Mouse (Mus musculus): ENCODE results near the gene Tnks1bp1. TPM values are rescaled to one million over a fixed set of nuclear protein-coding genes. Genes with fewer than 3 reads are reported as not detected.

Tnks1bp1 gene
- polyA plus RNA-seq, 2 experiments, result 0.75 to 4.4 TPM

DNA sequence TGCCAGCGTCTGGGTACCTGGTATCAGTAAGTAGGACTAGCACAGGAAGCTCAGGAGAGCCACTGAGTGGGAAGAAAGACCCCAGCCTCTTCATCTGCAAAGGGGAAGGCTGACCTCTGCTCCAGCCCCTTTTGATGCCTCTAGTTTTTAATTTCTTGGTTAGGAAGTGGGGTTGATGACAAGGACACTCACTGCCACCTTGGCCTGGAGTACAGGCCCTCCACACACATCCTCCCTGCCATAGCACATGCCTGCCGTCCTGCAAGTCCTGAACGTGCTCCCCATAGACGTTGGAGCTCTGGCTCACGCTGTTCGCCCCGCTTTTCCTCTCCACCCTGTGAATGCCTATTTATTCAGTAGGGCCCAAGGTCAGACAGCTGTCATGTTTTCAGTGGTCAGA is 41.2 kb upstream of the Tnks1bp1 start:
- WGBS (ENCODE audit: insufficient replicate concordance), result 77% methylated on average over 7 of the region's 7 CpGs
- H3K36me3 ChIP-seq (replicated peaks; ENCODE audit: control insufficient read depth, insufficient read depth, low read depth), result no peaks in the 10 kb centered on the region
- H3K4me1 ChIP-seq (replicated peaks; ENCODE audit: control insufficient read depth in 2 of 2, insufficient read depth in 2 of 2, low read length in 1 of 2), result peaks cover 22 to 24% of the 10 kb centered on the region in 2 experiments
- ATAC-seq (ENCODE audit: insufficient read depth), result no peak
- no peak for DNase-seq (ENCODE audit: low read depth in 3 of 3, low spot score in 3 of 3)
- no peaks in the 10 kb centered on the region for H3K27me3 ChIP-seq (ENCODE audit: control insufficient read depth, insufficient read depth, low read length)
- TF ChIP-seq EP300 (IDR thresholded peaks at IDR 0.05; ENCODE audit: low read depth) (no peak), CTCF (IDR thresholded peaks at IDR 0.05; ENCODE audit: low read depth) (no peak)
- H3K9me3 ChIP-seq (ENCODE audit: control insufficient read depth, low read length), result no peaks in the 10 kb centered on the region
- no peak overlapping the region for H3K27ac ChIP-seq
- no peak overlapping the region for H3K4me2 ChIP-seq (ENCODE audit: low read depth)
- no peak overlapping the region for H3K4me3 ChIP-seq (ENCODE audit: insufficient read depth in 1 of 2, low read depth in 2 of 2, low read length in 2 of 2)
- H3K9ac ChIP-seq (replicated peaks), result no peak overlapping the region

DNA sequence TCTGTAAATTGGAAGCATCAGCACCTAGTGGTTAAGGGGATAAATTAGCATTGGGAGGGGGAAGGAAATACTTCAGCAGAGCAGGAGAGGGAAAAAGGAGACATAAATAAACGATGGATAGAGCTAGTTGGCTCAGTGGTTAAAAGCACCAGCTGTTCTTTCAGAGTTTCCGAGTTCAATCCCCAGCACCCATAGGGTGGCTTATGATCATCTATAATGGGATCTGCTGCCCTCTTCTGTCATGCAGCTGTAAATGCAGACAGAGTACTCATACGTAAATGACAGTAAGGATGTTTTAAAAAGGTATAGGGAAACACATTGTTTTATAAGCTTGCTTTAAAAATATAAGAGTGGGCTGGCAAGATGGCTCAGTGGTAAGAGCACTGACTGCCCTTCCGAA is 40.1 kb upstream of the Tnks1bp1 start:
- TF ChIP-seq CTCF (IDR thresholded peaks at IDR 0.05; ENCODE audit: low read depth) (peak; percentile 78), EP300 (IDR thresholded peaks at IDR 0.05; ENCODE audit: low read depth) (no peak)
- ATAC-seq (ENCODE audit: insufficient read depth) (no peak), DNase-seq (ENCODE audit: low read depth in 3 of 3, low spot score in 3 of 3) (peak; percentile 37 to 43 (median 41))
- H3K4me3 ChIP-seq (ENCODE audit: insufficient read depth in 1 of 2, low read depth in 2 of 2, low read length in 2 of 2), result no peak overlapping the region
- H3K27ac ChIP-seq, result no peak overlapping the region
- H3K4me2 ChIP-seq (ENCODE audit: low read depth), result no peak overlapping the region
- H3K4me1 ChIP-seq (replicated peaks; ENCODE audit: control insufficient read depth in 2 of 2, insufficient read depth in 2 of 2, low read length in 1 of 2), result peaks cover 31 to 34% of the 10 kb centered on the region in 2 experiments
- no peak overlapping the region for H3K9ac ChIP-seq (replicated peaks)
- WGBS (ENCODE audit: insufficient replicate concordance), result 18% methylated on average over 4 of the region's 4 CpGs
- no peaks in the 10 kb centered on the region for H3K36me3 ChIP-seq (replicated peaks; ENCODE audit: control insufficient read depth, insufficient read depth, low read depth)
- H3K27me3 ChIP-seq (ENCODE audit: control insufficient read depth, insufficient read depth, low read length), result no peaks in the 10 kb centered on the region
- H3K9me3 ChIP-seq (ENCODE audit: control insufficient read depth, low read length), result no peaks in the 10 kb centered on the region

DNA sequence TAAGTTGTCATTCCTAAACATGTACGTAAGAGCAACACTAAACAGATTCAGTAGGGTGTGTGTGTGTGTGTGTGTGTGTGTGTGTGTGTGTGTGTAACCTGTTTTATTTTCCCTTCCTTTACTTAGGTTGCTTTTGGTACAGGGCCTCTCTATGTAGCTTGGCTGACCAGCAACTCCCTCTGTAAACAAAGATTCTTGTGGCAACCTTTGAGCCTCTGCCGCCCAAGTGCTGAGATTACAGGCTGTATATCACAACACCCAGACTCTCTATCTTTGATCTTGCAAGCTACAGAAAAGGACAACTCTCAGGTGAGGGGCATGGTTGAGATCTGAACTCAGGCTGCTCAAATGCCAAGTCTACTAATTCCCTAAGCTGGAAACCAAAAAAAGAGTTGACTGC is 38.6 kb upstream of the Tnks1bp1 start:
- Histone ChIP-seq H3K4me2 (ENCODE audit: low read depth) (no peak overlapping the region), H3K9me3 (ENCODE audit: control insufficient read depth, low read length) (no peaks in the 10 kb centered on the region), H3K27ac (peak overlapping the region; percentile 16; the same call in 1 of the 2 replicates), H3K27me3 (ENCODE audit: control insufficient read depth, insufficient read depth, low read length) (no peaks in the 10 kb centered on the region), H3K9ac (replicated peaks) (no peak overlapping the region), H3K4me3 (ENCODE audit: insufficient read depth in 1 of 2, low read depth in 2 of 2, low read length in 2 of 2) (no peak overlapping the region), H3K4me1 (replicated peaks; ENCODE audit: control insufficient read depth in 2 of 2, insufficient read depth in 2 of 2, low read length in 1 of 2) (peaks cover 46 to 47% of the 10 kb centered on the region in 2 experiments), H3K36me3 (replicated peaks; ENCODE audit: control insufficient read depth, insufficient read depth, low read depth) (no peaks in the 10 kb centered on the region)
- 63% methylated on average over 2 of the region's 2 CpGs for WGBS (ENCODE audit: insufficient replicate concordance)
- ATAC-seq (ENCODE audit: insufficient read depth), result no peak
- no peak for DNase-seq (ENCODE audit: low read depth in 3 of 3, low spot score in 3 of 3)
- TF ChIP-seq CTCF (IDR thresholded peaks at IDR 0.05; ENCODE audit: low read depth), result no peak
- TF ChIP-seq EP300 (IDR thresholded peaks at IDR 0.05; ENCODE audit: low read depth), result no peak

GRCm38 (mm10) chr2:85011906-85012604 is 35.8 kb upstream of the Tnks1bp1 start:
- Histone ChIP-seq H3K4me3 (ENCODE audit: insufficient read depth in 1 of 2, low read depth in 2 of 2, low read length in 2 of 2) (peak overlapping the region; percentile 48 to 56), H3K9me3 (ENCODE audit: control insufficient read depth, low read length) (no peaks in the 10 kb centered on the region), H3K4me2 (ENCODE audit: low read depth) (peak overlapping the region; percentile 93), H3K27me3 (ENCODE audit: control insufficient read depth, insufficient read depth, low read length) (no peaks in the 10 kb centered on the region), H3K27ac (peak overlapping the region; percentile 99), H3K4me1 (replicated peaks; ENCODE audit: control insufficient read depth in 2 of 2, insufficient read depth in 2 of 2, low read length in 1 of 2) (peaks cover 48 to 53% of the 10 kb centered on the region in 2 experiments), H3K9ac (replicated peaks) (peak overlapping the region; percentile 82), H3K36me3 (replicated peaks; ENCODE audit: control insufficient read depth, insufficient read depth, low read depth) (no peaks in the 10 kb centered on the region)
- WGBS (ENCODE audit: insufficient replicate concordance), result 22% methylated on average over 9 of the region's 9 CpGs
- ATAC-seq (ENCODE audit: insufficient read depth), result peak; percentile 99
- peak; percentile 84 to 88 (median 88) for DNase-seq (ENCODE audit: low read depth in 3 of 3, low spot score in 3 of 3)
- TF ChIP-seq EP300 (IDR thresholded peaks at IDR 0.05; ENCODE audit: low read depth), result peak; percentile 75
- no peak for TF ChIP-seq CTCF (IDR thresholded peaks at IDR 0.05; ENCODE audit: low read depth)

DNA sequence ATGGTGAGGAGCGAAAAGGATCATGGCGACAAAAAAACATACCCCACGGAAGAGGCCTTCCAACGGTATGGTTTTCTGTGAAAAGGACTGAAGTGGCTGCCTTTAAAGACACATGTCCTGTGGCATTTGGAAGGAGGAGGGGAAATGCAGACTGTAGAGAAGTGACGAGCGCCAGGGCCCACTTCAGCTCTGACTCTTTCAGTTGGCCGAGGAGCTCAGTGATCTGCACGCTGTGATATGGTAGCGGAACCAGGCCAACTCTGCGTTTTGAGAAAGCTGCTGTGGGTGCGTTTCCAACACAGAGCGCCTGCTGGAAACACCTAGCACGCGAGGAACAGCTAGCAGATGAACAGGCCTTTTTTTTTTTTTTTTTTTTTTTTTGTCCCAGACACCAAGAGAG is 35.1 kb upstream of the Tnks1bp1 start:
- Histone ChIP-seq H3K27ac (peak overlapping the region; percentile 99), H3K4me3 (ENCODE audit: insufficient read depth in 1 of 2, low read depth in 2 of 2, low read length in 2 of 2) (peak overlapping the region; percentile 48 to 56), H3K27me3 (ENCODE audit: control insufficient read depth, insufficient read depth, low read length) (no peaks in the 10 kb centered on the region), H3K36me3 (replicated peaks; ENCODE audit: control insufficient read depth, insufficient read depth, low read depth) (no peaks in the 10 kb centered on the region), H3K9me3 (ENCODE audit: control insufficient read depth, low read length) (no peaks in the 10 kb centered on the region), H3K9ac (replicated peaks) (peak overlapping the region; percentile 82), H3K4me2 (ENCODE audit: low read depth) (peak overlapping the region; percentile 93), H3K4me1 (replicated peaks; ENCODE audit: control insufficient read depth in 2 of 2, insufficient read depth in 2 of 2, low read length in 1 of 2) (peaks cover 48 to 53% of the 10 kb centered on the region in 2 experiments)
- DNase-seq (ENCODE audit: low read depth in 3 of 3, low spot score in 3 of 3), result peak in 2 of 3 experiments; percentile 37 to 50
- ATAC-seq (ENCODE audit: insufficient read depth), result peak; percentile 73
- 23% methylated on average over 14 of the region's 14 CpGs for WGBS (ENCODE audit: insufficient replicate concordance)
- TF ChIP-seq EP300 (IDR thresholded peaks at IDR 0.05; ENCODE audit: low read depth), result no peak; the same call in 1 of the 2 replicates
- TF ChIP-seq CTCF (IDR thresholded peaks at IDR 0.05; ENCODE audit: low read depth), result no peak
